In the genomic region with DNA sequence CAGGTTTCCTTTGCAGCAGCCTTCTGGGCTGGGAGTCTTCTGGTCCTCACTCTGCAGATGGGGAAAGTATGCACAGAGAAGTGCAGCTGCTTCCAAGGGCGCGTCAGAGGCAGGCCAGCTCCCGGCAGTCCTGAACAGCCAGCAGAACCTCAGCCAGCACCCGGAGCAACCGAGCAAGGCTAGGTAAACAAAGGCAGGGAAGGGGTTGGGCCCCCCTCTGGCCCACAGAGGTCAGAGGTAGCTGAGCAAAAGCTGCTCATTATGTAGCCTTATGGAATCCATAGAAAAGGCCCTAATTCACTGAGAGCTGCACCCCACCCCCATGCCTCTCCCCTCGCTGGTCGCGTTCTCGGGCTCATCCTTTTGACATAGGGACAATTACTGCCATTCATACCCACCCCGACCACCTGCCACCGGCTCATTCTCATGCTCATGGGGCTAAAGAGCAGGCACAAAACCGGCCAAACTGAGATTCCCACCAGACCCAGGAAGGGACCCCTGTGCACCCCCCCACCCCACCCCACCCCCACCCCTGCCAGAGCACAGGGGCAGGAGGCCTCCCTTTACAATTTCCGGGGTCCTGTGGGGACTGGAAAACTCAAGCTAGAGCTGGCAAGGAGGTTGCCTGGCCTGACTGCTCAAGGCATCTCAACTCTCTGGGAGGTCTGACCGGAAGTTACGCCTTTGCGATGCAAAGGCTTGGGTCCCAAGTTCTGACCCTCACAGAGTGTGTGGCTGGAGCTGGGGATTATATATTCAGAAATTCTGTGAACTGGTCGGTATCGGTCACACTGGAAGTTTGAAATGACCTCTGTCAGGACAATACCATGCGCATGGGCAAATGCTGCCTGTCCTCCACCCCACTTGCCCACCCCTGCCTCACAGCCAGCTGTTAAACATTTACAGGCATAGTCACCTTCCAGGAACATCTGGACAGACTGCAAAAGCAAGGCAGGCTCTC, we compare ENCODE assay signal across 8 mouse cellular contexts. TPM values are rescaled to one million over a fixed set of nuclear protein-coding genes. Genes with fewer than 3 reads are reported as not detected.
DNase-seq lines count a peak whose midpoint lies in the region; ATAC-seq and TF ChIP-seq lines count a peak whose summit lies in the region.

No protein-coding gene starts in this region.

- H3K4me2 ChIP-seq in stomach, embryonic 15.5 days, result no peak overlapping the region; the same call in 1 of the 2 replicates

- H3K27me3 ChIP-seq in E14TG2a.4 (ENCODE audit: insufficient read depth, low read length), result no peaks in the 10 kb centered on the region
- no peaks in the 10 kb centered on the region for H3K27me3 ChIP-seq in stomach, embryonic 15.5 days (replicated peaks)

- H3K27ac ChIP-seq in stomach, embryonic 15.5 days, result peak overlapping the region; percentile 27; the same call in 1 of the 2 replicates

- DNase-seq in embryo, embryonic 11 days, result peak; percentile 68
- peak; percentile 25 to 39 for DNase-seq in heart, postnatal 36 days
- peak; percentile 31 to 59 for DNase-seq in kidney, postnatal 4 days
- no peak for DNase-seq in layer of hippocampus, adult 9-11 months
- DNase-seq in layer of hippocampus, postnatal 10 days (ENCODE audit: low spot score in 2 of 2), result no peak
- no peak for DNase-seq in spleen, postnatal 4 days (ENCODE audit: low spot score in 2 of 2)

- WGBS in stomach, embryonic 15.5 days, result 33% methylated on average over 19 of the region's 19 CpGs

- H3K4me3 ChIP-seq in E14TG2a.4 (replicated peaks; ENCODE audit: low read length), result peak overlapping the region; percentile 50
- H3K4me3 ChIP-seq in stomach, embryonic 15.5 days (replicated peaks), result no peak overlapping the region

- no peak overlapping the region for H3K9ac ChIP-seq in stomach, embryonic 15.5 days

- H3K36me3 ChIP-seq in E14TG2a.4 (ENCODE audit: insufficient read depth, low read length), result no peaks in the 10 kb centered on the region
- H3K36me3 ChIP-seq in stomach, embryonic 15.5 days, result no peaks in the 10 kb centered on the region

- no peak for TF ChIP-seq CTCF in E14TG2a.4 (conservative IDR thresholded peaks at IDR 0.05; ENCODE audit: low read length)

- ATAC-seq in stomach, embryonic 15.5 days (ENCODE audit: insufficient read depth, low FRiP score, low read depth), result peak; percentile 65; the same call in 1 of the 2 replicates

- peaks cover 87% of the 10 kb centered on the region for H3K4me1 ChIP-seq in E14TG2a.4 (replicated peaks; ENCODE audit: low read depth, low read length)
- peaks cover 13% of the 10 kb centered on the region for H3K4me1 ChIP-seq in stomach, embryonic 15.5 days

- intact Hi-C loops in heart, postnatal 36 days (cut with DNase I), result no loop called here

- no peaks in the 10 kb centered on the region; the same call in 1 of the 2 replicates for H3K9me3 ChIP-seq in E14TG2a.4 (ENCODE audit: low read length)
- H3K9me3 ChIP-seq in stomach, embryonic 15.5 days, result no peaks in the 10 kb centered on the region

RNA-seq across cellular contexts. Expression of a gene that starts 59.0 kb away (rescaled TPM):
- 1 to 10 TPM; 6.6 to 7.8 TPM for total RNA-seq in heart, postnatal 36 days (2021)
- 7.7 and 9.6 TPM in 2 replicates for polyA plus RNA-seq in stomach, embryonic 15.5 days (2015; fragmentation: Nextera tagmentation; extraction: Ambion mirVana)
- 1 to 10 TPM; 5.8 to 6.5 TPM for total RNA-seq in layer of hippocampus, postnatal 10 days (2021)

Comparison
In these comparisons a context has a peak if more than half of its experiments do, and no peak if none do; other contexts are left out.
1. DNase-seq: peak in embryo, embryonic 11 days (single experiment), heart, postnatal 36 days (2 of 2) and kidney, postnatal 4 days (2 of 2); none in layer of hippocampus, adult 9-11 months (single experiment), layer of hippocampus, postnatal 10 days (0 of 2) and spleen, postnatal 4 days (0 of 2).